Mouse (Mus musculus) E14TG2a.4 (cell line): ENCODE measurements at regions not wholly inside any gene's neighbourhood (a gene's known extent, or its start where the extent isn't known, plus 50 kb on each side); places are given as distances from the start of the nearest gene placed in this dataset.

Experiments
- CTCF ChIP-seq: conservative IDR thresholded peaks from 2 replicates; pipeline ENCODE4 v1.5.1; 2014; ENCODE audit warnings: low read length
- NANOG ChIP-seq: IDR thresholded peaks from 2 replicates; pipeline ENCODE4 v1.6.1; 2014; ENCODE audit warnings: borderline replicate concordance, low read length, mixed read lengths
- POU5F1 ChIP-seq: IDR thresholded peaks from 2 replicates; pipeline ENCODE4 v1.6.1; 2014; ENCODE audit warnings: low read length, borderline replicate concordance

DNA sequence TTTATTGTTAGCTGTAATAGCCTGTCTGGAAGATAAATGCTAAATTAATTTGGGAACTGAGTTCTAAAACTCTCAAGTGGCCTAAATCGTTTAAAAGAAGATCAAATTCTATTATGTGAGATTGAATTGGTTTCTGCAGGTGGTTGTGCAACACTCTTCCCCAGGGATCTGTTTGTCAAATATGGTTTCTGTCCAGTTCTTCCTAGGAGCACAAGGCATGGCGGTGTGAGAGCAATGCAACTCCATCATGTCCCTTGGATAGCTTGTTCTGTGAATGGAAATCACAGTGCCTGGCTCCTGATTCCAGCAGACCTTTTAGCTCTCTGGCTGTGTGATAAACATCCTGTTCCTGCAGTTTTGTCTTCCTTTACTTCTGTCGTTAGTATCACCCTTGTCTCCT is 151.9 kb upstream of the Gpr101 start:
- TF ChIP-seq CTCF (no peak), NANOG (no peak), POU5F1 (no peak)
